Mouse (Mus musculus) embryonic facial prominence, embryonic 14.5 days (tissue): ENCODE results near the gene Ttpal. TPM values are rescaled to one million over a fixed set of nuclear protein-coding genes. Genes with fewer than 3 reads are reported as not detected.

Experiments
- ATAC-seq: fragments of 200-750 bp; cut with Nextera tagmentation; 2 replicates; pipeline ENCODE4 v1.8.0; 2017; ENCODE audit warnings: low read depth, moderate number of reproducible peaks, moderate TSS enrichment
- DNase-seq: peaks from one replicate; pipeline ENCODE4 v3.0.0-alpha.2; 2015; ENCODE audit warnings: low spot score
- H3K27ac ChIP-seq: fragments of 300-500 bp; sonication (generic); replicated peaks from 2 replicates; pipeline ENCODE4 v1.5.1; 2014; ENCODE audit warnings: low read depth, mild to moderate bottlenecking, low read length, moderate library complexity
- H3K27me3 ChIP-seq: fragments of 300-500 bp; sonication (generic); replicated peaks from 2 replicates; pipeline ENCODE4 v1.6.1; 2014; ENCODE audit warnings: low read length; ENCODE audit not compliant: control insufficient read depth, insufficient read depth
- H3K36me3 ChIP-seq: fragments of 300-500 bp; sonication (generic); 2 replicates; pipeline ENCODE4 v1.6.1; 2014; ENCODE audit warnings: low read length, mixed read lengths; ENCODE audit not compliant: control insufficient read depth, insufficient read depth
- H3K4me1 ChIP-seq: fragments of 300-500 bp; sonication (generic); 2 replicates; pipeline ENCODE4 v1.6.1; 2014; ENCODE audit warnings: antibody characterized with exemption, low read length; ENCODE audit not compliant: control insufficient read depth, insufficient read depth
- H3K4me2 ChIP-seq: fragments of 300-500 bp; sonication (generic); 2 replicates; pipeline ENCODE4 v1.6.1; 2014; ENCODE audit warnings: low read depth, mild to moderate bottlenecking, low read length, moderate library complexity, mixed read lengths
- H3K4me3 ChIP-seq: fragments of 300-500 bp; sonication (generic); 2 replicates; pipeline ENCODE4 v1.5.1; 2014; ENCODE audit warnings: low read depth, mild to moderate bottlenecking, low read length
- H3K9ac ChIP-seq: fragments of 300-500 bp; sonication (generic); 2 replicates; pipeline ENCODE4 v1.6.1; 2014; ENCODE audit warnings: low read depth, mild to moderate bottlenecking, low read length, moderate library complexity, mixed read lengths
- H3K9me3 ChIP-seq: fragments of 300-500 bp; sonication (generic); 2 replicates; pipeline ENCODE4 v1.6.1; 2016; ENCODE audit warnings: low read length; ENCODE audit not compliant: control insufficient read depth
- WGBS: fragments of 180-500 bp; shearing (Covaris S2); extraction: QIAGEN DNeasy Blood & Tissue Kit; methylation state at CpG from one replicate; pipeline ENCODE4 v1.1.7; 2014; 5-methylcytosine and 5-hydroxymethylcytosine counted together
- polyA plus RNA-seq: library from polyadenylated mRNA; unstranded; fragments of >200 nt; fragmentation: Nextera tagmentation; extraction: Ambion mirVana; gene quantifications from 2 replicates; pipeline ENCODE4 v1.2.1, GENCODE M21; 2014

Gene Ttpal
- polyA plus RNA-seq, 1 experiment from 2014 or later, result 40.6 TPM

- H3K27me3 ChIP-seq, result no peaks in the 10 kb centered on the region
- H3K4me2 ChIP-seq, result no peak overlapping the region
- no peaks in the 10 kb centered on the region for H3K36me3 ChIP-seq
- ATAC-seq, result no peak
- H3K9ac ChIP-seq, result no peak overlapping the region
- no peaks in the 10 kb centered on the region for H3K9me3 ChIP-seq
- no peak overlapping the region for H3K4me3 ChIP-seq
- 50% methylated on average over 3 of the region's 3 CpGs for WGBS
- no peak overlapping the region for H3K27ac ChIP-seq
- no peak for DNase-seq
- H3K4me1 ChIP-seq, result peaks cover 7% of the 10 kb centered on the region
Measured at GRCm38 (mm10) chr2:163663930-163664329, 61.8 kb downstream of the Ttpal start.

GRCm38 (mm10) chr2:163667045-163667444 is 64.9 kb downstream of the Ttpal start:
- Histone ChIP-seq H3K9me3 (no peaks in the 10 kb centered on the region), H3K4me2 (no peak overlapping the region), H3K9ac (no peak overlapping the region), H3K27me3 (no peaks in the 10 kb centered on the region), H3K4me1 (no peaks in the 10 kb centered on the region), H3K27ac (no peak overlapping the region), H3K36me3 (no peaks in the 10 kb centered on the region), H3K4me3 (no peak overlapping the region)
- no peak for DNase-seq
- WGBS, result 88% methylated on average over 1 of the region's 1 CpGs
- ATAC-seq, result no peak

Other genes with a start within 250 kb of the Ttpal start
- 3.5 and 4.1 TPM in 2 replicates for gene Jph2, start 204.3 kb upstream of the Ttpal start, polyA plus RNA-seq
- gene Oser1, start 177.6 kb upstream of the Ttpal start, polyA plus RNA-seq, result 79.0 and 82.1 TPM in 2 replicates
- 6.2 and 6.9 TPM in 2 replicates for gene Gdap1l1, start 163.8 kb upstream of the Ttpal start, polyA plus RNA-seq
- 11.3 and 12.6 TPM in 2 replicates for gene Fitm2, start 129.7 kb upstream of the Ttpal start, polyA plus RNA-seq
- gene R3hdml, start 110.0 kb upstream of the Ttpal start, polyA plus RNA-seq, result 0.15 and 0.25 TPM in 2 replicates
- not detected in 2 replicates for gene Hnf4a, start 95.5 kb upstream of the Ttpal start, polyA plus RNA-seq
- gene Serinc3, start 42.8 kb downstream of the Ttpal start, polyA plus RNA-seq, result 43.0 and 53.0 TPM in 2 replicates
- 153 and 165 TPM in 2 replicates for gene Pkig, start 56.1 kb downstream of the Ttpal start, polyA plus RNA-seq
- gene Ada, start 147.9 kb downstream of the Ttpal start, polyA plus RNA-seq, result 7.2 and 10.4 TPM in 2 replicates
- gene Ccn5, start 218.5 kb downstream of the Ttpal start, polyA plus RNA-seq, result 1.0 and 3.0 TPM in 2 replicates